Mouse (Mus musculus): Measurements from ENCODE around the gene Nbeal2. TPM values are rescaled to one million over a fixed set of nuclear protein-coding genes. Genes with fewer than 3 reads are reported as not detected.

Nbeal2 gene
- polyA plus RNA-seq (2021; fragmentation: Nextera tagmentation): 0.46 and 0.58 TPM in 2 replicates
- long read RNA-seq, experiment 1, partial matches to known transcripts: 8 of 12 reads
- long read RNA-seq, experiment 1, other reads (novel, unspliced or antisense): 4 of 12 reads
- long read RNA-seq, experiment 2, partial matches to known transcripts: 1 of 2 reads
- long read RNA-seq, experiment 2, other reads (novel, unspliced or antisense): 1 of 2 reads

DNA sequence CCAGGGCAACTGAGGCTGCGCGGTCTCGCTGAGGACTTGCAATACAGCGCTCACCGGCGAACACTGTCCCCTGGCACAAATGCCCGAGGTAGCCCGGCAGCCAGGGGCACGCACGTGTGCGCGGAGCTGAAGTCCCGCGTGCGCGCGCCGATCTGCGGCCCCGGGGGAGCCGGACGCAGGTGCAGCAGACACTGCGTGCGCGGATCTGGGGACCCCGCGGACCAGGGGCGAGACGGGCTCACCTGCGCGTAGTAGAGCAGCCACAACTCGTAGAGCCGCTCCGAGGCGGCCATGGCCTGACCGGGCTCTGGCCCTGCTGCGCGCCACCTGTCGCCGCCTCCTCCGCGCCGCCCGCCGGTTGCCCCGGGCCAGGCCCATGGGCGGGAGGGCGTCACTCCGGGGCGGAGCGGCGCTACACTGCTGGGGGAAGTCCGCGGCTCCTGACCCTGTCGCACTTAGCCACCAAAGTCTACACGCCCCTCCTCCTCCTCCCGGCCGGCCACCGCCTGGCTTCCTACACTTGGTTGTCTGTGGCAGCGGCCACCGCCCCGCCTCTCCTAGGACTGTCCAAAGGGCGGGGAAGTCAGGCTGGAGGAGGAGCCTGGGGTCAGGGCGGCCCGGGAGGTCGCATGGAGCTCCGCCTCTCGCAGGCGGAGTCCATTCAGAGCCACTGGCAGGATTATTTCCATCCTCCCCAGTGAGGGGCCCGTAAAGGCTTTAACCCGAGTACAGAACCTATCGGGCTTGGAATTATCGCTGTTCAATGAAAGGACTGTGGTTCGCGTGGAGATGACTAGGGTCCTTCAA is at the start of gene Nbeal2:
Gene Nbeal2 (minus strand): TSS at position 507 of the 807 bp plus-strand sequence.

DNA sequence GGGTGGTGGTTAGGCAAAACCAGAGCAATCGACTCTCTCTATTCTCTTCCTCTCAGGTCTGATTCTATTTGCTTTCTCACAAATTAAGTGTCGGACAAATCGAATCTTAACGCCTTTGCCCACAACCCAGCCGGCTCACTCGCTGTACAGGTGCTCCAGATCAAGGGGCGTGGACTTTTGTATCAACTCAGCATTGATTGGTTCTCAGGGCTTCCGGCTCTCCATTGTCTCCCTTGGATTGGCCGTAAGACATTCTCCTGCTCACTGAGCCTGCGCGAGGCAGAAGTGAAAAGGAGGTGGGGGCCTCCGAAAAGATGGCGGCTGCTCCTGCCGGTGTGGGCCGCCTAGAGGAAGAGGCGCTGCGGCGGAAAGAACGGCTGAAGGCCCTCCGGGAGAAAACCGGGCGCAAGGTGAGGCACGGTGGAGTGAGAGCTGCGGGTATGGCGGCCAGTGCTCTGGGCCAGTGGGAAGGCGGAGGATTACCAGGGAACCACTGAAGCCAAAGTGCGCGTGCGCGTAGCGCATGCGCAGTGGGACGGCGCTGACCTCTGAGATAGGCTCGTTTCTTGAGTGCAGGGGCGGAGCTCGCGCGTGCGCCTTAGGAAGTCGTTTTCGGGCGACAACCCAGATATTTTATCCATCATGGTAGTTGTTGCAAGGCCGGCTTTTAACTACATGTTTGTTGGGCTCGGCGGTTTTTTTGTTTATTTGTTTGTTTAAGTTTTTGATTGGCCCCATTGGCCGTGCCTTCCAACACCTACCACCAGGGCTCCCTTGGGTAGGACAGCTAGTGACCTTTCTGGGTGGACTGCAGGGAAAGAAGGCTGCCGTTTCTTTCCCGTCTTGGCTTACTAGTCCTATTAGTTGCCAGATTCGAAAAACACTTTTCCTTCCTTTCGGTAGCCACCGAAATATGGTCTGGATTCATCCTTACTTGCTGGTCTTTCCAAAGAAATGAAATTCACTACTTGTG is 2.6 kb upstream of the Nbeal2 start, which contains the start of gene Ccdc12:
Gene Ccdc12 (plus strand): TSS at position 255 of the 973 bp plus-strand sequence.

DNA sequence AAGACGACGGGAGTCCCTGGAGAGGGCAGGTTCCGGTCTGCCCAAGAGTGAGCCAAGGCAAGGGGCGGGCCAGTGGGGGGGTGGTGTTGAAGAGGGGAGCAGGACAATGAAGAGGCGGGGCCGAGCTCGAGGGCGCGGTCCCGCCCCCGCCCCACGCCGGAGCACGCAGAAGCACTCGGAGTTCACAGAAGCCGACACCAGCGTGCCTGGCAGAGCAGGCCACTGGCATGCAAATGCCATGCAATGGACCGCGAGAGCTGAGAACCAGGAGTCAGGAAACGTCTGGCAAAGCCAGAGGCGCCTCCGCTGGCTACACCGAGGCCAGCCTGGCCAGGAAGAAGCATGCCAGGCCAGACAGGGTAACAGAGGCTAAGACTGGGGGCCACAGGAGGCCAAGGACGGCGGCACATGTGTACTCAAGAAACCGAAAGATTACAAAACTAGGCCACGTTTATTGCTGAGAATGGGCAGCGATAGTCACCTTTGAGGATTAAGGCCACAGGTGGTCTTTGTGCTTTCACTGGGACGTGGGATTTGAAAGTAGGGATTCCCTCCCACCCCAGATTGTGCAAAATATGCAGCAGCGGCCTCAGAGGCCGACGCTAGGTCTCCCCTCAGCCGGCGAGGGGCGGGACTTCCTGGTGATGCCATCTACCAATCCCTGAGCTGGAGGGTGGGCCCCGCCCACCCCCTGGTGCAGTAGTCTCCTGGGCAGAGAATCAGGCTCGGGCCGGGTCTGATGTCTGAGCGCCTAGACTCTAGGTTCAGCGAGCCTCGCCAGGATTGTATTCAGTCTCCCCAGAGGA is 29.4 kb downstream of the Nbeal2 start, which contains the start of gene Nradd:
Gene Nradd (minus strand): TSS at position 92 of the 806 bp plus-strand sequence.

Other genes starting within 250 kb of the Nbeal2 start
- gene Ptpn23, start 245.9 kb downstream of the Nbeal2 start, polyA plus RNA-seq (2021; fragmentation: Nextera tagmentation): 6.5 and 9.5 TPM in 2 replicates
- not detected in 2 replicates for gene Ngp, start 234.4 kb downstream of the Nbeal2 start, polyA plus RNA-seq (2021; fragmentation: Nextera tagmentation)
- gene Klhl18, start 177.5 kb downstream of the Nbeal2 start, polyA plus RNA-seq (2021; fragmentation: Nextera tagmentation): 7.4 and 8.0 TPM in 2 replicates
- 1.8 and 2.1 TPM in 2 replicates for gene Kif9, start 177.2 kb downstream of the Nbeal2 start, polyA plus RNA-seq (2021; fragmentation: Nextera tagmentation)
- 8.8 and 9.2 TPM in 2 replicates for gene Setd2, start 121.6 kb downstream of the Nbeal2 start, polyA plus RNA-seq (2021; fragmentation: Nextera tagmentation)
- 2.5 and 3.3 TPM in 2 replicates for gene Nradd, start 29.7 kb downstream of the Nbeal2 start, polyA plus RNA-seq (2021; fragmentation: Nextera tagmentation)
- gene Ccdc12, start 2.3 kb upstream of the Nbeal2 start, polyA plus RNA-seq (2021; fragmentation: Nextera tagmentation): 120 and 126 TPM in 2 replicates
- not detected in 2 replicates for gene Myl3, start 87.7 kb upstream of the Nbeal2 start, polyA plus RNA-seq (2021; fragmentation: Nextera tagmentation)
- 3.3 and 3.7 TPM in 2 replicates for gene Pth1r, start 93.0 kb upstream of the Nbeal2 start, polyA plus RNA-seq (2021; fragmentation: Nextera tagmentation)
- gene Prss42, start 144.0 kb upstream of the Nbeal2 start, polyA plus RNA-seq (2021; fragmentation: Nextera tagmentation): not detected in 2 replicates
- not detected in 2 replicates for gene Prss44, start 159.8 kb upstream of the Nbeal2 start, polyA plus RNA-seq (2021; fragmentation: Nextera tagmentation)
- 0.13 and 0.20 TPM in 2 replicates for gene Prss43, start 172.5 kb upstream of the Nbeal2 start, polyA plus RNA-seq (2021; fragmentation: Nextera tagmentation)
- gene Prss45, start 180.4 kb upstream of the Nbeal2 start, polyA plus RNA-seq (2021; fragmentation: Nextera tagmentation): 1.0 and 1.2 TPM in 2 replicates
- not detected in 2 replicates for gene Prss46, start 190.3 kb upstream of the Nbeal2 start, polyA plus RNA-seq (2021; fragmentation: Nextera tagmentation)
- 2.4 and 2.7 TPM in 2 replicates for gene Prss50, start 203.8 kb upstream of the Nbeal2 start, polyA plus RNA-seq (2021; fragmentation: Nextera tagmentation)
- gene Als2cl, start 225.7 kb upstream of the Nbeal2 start, polyA plus RNA-seq (2021; fragmentation: Nextera tagmentation): 0.95 and 1.1 TPM in 2 replicates
- 2.3 and 2.6 TPM in 2 replicates for gene Tmie, start 226.0 kb upstream of the Nbeal2 start, polyA plus RNA-seq (2021; fragmentation: Nextera tagmentation)